Mouse (Mus musculus) inflammation-experienced regulatory T-cells, adult 6 months (primary cell): ENCODE measurements around the gene Gm45837. TPM values are rescaled to one million over a fixed set of nuclear protein-coding genes. Genes with fewer than 3 reads are reported as not detected.

Source experiments
- ATAC-seq: one replicate; pipeline ENCODE4 v1.8.0; 2017
- polyA plus RNA-seq, 3 experiments: library from polyadenylated mRNA; unstranded; fragments of 100-300 nt; shearing (Covaris generic); gene quantifications; one replicate each; pipeline ENCODE4 v1.2.1; 2017

Gene Gm45837
- polyA plus RNA-seq, 3 experiments from 2014 or later = 6.7 to 39.0 (median 18.9) TPM

GRCm38 (mm10) chr7:101393015-101393414 is 17.7 kb upstream of the Gm45837 start:
- no peak for ATAC-seq

GRCm38 (mm10) chr7:101393694-101394504 is 16.8 kb upstream of the Gm45837 start:
- no peak for ATAC-seq

DNA sequence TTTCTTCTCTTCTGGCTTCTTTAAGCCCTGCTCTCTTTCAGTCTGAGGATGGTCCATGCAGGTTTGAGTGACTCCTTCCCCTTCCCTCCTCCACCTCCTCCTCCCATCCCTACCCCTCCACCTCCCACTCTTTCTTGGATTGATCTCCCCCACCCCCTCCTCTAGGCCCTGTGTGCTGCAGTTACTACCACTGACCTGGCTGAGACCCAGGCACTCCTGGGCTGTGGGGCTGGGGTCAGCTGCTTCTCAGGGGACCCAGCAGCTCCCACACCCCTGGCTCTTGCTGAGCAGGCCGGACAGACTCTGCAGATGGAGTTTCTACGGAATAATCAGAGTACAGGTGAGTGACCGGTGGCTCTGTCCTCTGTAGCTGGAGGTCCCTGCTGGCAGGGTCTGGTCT is 16.1 kb upstream of the Gm45837 start:
- no peak for ATAC-seq

DNA sequence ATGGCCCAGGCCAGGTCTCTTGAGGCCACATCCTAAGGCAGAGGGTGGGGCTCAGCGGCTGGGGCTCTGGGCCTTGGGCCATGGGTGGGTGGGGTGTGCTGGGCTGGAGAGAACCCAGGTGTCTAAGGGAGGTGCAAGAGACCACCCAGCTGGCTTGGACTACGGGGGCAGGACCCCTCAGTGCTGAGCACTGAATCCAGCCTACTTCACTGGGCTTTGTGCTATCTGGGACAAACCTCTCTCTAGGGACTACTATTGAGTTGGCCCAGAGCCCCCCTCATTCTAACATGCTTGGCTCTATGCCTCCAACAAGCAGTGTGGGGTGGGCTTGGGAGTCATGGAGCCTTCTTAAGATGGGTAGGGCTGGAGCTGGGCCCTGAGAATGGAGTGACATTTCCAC is 15.2 kb upstream of the Gm45837 start:
- ATAC-seq = no peak

DNA sequence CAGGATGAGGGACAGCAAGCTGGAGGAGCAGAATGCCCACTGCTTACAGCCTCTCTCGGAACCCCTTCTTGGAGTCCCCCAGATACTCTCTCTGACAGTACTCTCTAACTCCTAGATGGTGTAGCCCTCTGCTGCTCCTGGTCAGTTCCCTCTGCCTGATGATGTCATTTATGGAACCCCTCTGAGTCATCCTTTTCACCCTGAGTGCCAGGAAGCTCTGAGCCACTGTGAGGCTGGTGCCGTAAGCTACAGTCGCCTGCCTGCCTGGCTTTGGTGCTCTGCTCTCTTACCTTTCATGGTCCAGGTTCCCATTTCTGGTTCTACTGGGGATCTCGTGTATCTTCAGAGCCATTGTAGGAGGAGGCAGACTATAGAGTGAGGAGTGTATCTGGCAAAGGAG is 13.5 kb upstream of the Gm45837 start:
- no peak for ATAC-seq

DNA sequence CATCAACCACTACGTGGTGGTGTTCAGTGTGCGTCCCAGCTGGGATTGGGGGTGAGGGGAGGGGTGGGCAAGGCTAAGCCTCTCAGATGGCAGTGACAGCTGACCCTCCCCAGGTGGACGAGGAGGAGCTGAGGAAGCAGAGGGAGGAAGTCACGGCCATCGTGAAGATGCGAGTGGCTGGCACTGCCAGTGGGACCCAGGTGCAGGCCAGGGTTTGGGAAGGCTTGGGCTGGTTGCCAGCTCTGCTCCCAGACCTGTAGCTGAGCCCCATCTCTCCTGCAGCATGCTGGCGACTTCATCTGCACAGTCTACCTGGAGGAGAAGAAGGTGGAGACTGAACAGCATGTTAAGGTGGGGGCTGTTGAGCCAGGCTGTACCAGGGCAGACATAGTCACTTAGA is 9.2 kb upstream of the Gm45837 start:
- ATAC-seq = no peak

- ATAC-seq = no peak
Measured at GRCm38 (mm10) chr7:101403831-101404230, 6.9 kb upstream of the Gm45837 start.

GRCm38 (mm10) chr7:101412796-101413195 is 2.1 kb downstream of the Gm45837 start:
- ATAC-seq = peak; percentile 66

- peak; percentile 74 for ATAC-seq
Measured at GRCm38 (mm10) chr7:101414209-101414608, 3.5 kb downstream of the Gm45837 start.

DNA sequence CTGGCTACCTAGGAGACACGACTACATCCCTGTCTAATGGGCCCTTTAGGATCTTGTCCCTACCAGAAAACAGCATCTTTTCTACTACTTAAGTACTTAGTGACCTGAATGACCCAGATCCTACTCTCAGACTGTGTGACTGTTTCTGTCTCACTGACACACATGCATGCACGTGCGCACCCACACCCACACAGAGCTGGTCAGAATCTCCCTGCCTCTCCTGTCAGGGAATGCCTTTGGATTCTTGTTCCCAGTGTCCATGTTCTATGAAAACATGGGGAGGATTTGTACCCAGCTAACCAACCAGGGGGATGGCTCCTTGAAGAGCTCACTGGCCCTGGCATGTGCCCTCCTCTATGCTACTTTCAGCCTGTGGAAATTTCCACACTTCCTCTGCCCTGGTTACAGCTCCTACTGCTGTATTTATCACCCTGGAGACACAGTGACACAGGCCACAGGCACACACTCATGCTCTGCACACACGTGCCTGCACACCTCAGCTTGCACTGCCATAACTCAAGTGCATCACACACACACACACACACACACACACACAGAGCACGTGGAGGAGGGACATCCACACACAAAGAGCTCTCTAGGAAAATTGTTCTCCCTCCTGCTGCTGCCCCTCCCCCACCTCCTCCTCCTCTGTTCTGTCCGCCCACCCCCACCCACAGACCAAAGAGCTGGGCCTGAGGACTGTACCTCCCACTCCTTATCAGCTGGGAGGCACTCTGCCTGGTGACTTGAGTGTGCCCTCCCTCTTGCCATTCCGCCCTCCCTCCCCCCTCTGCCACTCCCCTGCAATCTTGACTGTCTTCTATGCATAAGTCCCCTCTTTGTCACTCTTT is 4.2 kb downstream of the Gm45837 start:
- ATAC-seq = no peak

- no peak for ATAC-seq
Measured at GRCm38 (mm10) chr7:101415512-101416100, 4.9 kb downstream of the Gm45837 start.

DNA sequence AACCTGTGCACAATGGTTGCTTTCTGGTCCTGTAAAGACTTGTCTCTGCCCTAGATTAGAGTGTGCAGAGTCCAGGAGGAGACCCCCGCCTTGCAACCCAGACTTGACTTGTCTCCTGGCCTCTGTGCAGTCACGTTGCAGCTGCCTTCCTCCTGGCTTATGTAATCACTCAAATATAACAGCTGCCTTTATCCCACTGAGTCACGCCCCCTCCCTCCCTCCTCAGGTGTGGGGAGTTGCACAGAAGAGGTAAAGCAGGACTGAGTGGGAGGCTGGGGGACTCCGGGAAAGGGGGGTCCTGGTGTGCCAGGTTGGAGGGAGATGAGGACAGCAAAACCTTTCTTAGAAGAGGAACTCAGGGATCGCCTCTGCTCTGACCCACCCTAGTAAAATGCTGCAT is 5.7 kb downstream of the Gm45837 start:
- no peak for ATAC-seq

DNA sequence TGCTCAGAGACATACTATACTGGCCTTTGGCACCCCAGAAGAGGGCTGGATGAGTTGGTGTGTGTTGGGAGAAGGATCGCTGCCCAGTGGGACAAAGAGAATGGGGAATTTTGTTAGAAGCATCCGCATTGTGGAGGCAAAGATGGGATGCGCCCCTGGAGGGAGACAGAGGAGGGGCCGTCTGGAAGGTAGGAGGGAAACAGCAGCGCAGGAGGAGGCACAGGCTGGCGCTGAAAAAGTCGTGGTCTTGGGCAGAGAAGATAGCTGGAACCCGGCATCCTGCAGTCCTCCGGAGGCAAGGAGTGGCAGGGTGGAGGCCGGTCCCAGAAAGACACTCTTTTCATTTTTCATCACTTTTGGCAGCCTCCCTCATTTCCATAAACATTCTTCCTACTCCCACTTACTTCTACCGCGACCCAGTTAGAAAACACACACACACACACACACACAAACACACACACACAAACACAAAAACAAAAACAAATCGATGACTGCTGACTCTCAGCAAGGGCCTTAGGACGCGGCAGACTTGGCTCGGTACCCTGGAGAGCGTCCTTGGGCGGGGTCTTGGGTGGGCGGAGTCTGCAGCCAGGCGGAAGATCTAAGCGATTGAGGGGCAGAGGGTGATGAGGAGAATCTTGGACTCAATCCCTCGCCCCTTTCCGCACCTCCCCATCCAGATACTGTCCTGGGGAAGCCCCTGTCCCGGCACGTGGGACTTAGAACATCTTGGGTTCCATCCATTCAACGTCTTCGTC is 8.5 kb downstream of the Gm45837 start:
- no peak for ATAC-seq

GRCm38 (mm10) chr7:101421529-101421928 is 10.8 kb downstream of the Gm45837 start, which contains the start of gene Pde2a:
Gene Pde2a, plus strand, starts transcription at chr7:101421691.
- ATAC-seq = no peak

DNA sequence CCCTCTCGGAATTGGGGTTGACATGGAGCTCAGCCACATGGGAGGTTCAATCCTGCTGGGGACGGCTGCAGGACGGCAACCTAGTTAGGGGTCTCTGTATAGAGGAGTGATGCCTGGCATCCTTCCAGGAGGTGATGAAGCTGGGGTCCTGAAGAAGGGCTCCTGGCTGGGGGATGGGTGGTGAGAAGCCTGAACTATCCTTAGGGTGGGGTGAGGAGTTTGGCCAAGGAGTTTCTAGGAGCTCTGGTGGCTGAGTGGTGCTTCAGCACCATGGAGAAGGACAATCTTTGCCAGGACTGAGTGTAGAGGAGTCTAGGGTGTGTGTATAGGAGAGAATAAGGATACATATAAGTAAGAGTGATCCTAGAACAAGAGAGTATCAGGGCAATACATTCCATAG is 11.4 kb downstream of the Gm45837 start:
- ATAC-seq = no peak

DNA sequence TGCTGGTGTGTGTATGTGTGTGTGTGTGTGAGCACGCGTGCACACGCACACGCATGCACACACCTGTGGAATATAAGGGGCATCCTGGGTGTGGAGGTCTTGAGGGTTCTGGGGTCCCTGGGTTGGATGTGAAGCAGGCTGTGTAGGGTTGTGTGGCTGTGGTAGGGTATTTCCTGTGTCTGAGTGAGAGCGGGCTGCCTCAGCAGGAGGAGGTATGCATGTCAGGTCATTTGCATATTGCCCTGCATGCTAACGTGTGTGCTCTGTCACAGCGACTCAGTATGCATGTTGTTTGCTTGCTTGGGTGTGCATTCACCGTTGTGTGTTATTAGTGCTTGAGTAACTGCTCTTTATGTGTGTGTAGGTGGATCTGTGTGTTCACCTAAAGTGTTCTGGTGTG is 12.0 kb downstream of the Gm45837 start:
- ATAC-seq = peak; percentile 84

- ATAC-seq = no peak
Measured at GRCm38 (mm10) chr7:101423970-101424369, 13.3 kb downstream of the Gm45837 start.

DNA sequence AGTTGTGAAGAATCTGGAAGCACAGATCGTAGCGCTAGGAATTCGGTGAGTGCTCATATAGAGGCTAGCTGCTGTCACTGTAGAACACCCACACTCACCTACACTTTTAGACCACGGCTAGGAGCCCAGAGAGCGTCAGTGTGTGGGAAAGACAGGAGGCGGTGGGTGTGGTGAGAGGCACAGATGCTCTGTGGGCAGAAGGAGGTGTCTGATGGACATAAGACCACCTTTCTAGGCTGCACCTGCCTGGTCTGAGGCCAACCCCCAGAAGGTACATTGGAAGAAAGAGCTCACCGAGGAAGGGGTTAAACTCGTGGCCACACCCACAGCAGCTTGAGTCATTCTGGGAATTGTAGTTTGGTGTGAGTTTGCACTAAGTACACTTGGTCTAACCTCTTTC is 16.0 kb downstream of the Gm45837 start:
- ATAC-seq = no peak

GRCm38 (mm10) chr7:101427736-101428135 is 17.1 kb downstream of the Gm45837 start:
- no peak for ATAC-seq

- no peak for ATAC-seq
Measured at GRCm38 (mm10) chr7:101435038-101435437, 24.4 kb downstream of the Gm45837 start.

DNA sequence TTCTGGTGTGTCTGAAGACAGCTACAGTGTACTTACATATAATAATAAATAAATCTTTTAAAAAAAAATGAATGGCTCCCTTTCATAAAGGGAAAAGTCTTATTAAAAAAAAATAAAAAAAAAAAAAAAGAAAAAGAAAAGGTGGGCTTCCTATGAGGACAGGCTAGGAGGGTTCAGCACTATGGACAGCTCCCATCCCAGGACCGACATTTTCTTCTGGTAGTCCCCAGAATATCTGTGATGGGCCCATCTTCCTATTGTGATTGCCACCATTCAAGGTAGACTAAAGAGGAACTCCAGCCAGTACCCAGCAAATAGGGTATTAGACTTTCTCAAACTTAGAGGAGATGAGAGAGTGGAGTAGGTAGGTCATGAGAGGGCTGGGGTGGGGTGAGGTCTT is 27.2 kb downstream of the Gm45837 start:
- no peak for ATAC-seq

- ATAC-seq = no peak
Measured at GRCm38 (mm10) chr7:101443093-101443492, 32.4 kb downstream of the Gm45837 start.

GRCm38 (mm10) chr7:101444211-101444610 is 33.5 kb downstream of the Gm45837 start:
- no peak for ATAC-seq
